Mouse (Mus musculus) intestine, postnatal 0 days (tissue): ENCODE data around the gene Aurkb. TPM values are rescaled to one million over a fixed set of nuclear protein-coding genes. Genes with fewer than 3 reads are reported as not detected.
A peak's percentile ranks its signal among the peaks of the same experiment; 100 is the strongest.
"Not testable (repeated sequence)": the region's sequence is repeated elsewhere in the genome, so short reads cannot be mapped to it uniquely, and the experiment has no call there.

ENCODE experiments used
- ATAC-seq: fragments of 200-750 bp; cut with Nextera tagmentation; 2 replicates; pipeline ENCODE4 v1.8.0; 2017; ENCODE audit warnings: mild to moderate bottlenecking, moderate TSS enrichment, moderate library complexity
- H3K27ac ChIP-seq: fragments of 300-500 bp; sonication (generic); 2 replicates; pipeline ENCODE4 v1.5.1; 2014; ENCODE audit warnings: mild to moderate bottlenecking, low read depth, low read length, moderate library complexity
- H3K27me3 ChIP-seq: fragments of 300-500 bp; sonication (generic); replicated peaks from 2 replicates; pipeline ENCODE4 v1.6.1; 2014; ENCODE audit warnings: low read length, mixed read lengths; ENCODE audit not compliant: control insufficient read depth, insufficient read depth
- H3K36me3 ChIP-seq: fragments of 300-500 bp; sonication (generic); 2 replicates; pipeline ENCODE4 v1.6.1; 2014; ENCODE audit warnings: mild to moderate bottlenecking, moderate library complexity; ENCODE audit not compliant: control insufficient read depth, insufficient read depth
- H3K4me1 ChIP-seq: fragments of 300-500 bp; sonication (generic); replicated peaks from 2 replicates; pipeline ENCODE4 v1.6.1; 2014; ENCODE audit warnings: antibody characterized with exemption, low read length, mixed read lengths; ENCODE audit not compliant: control insufficient read depth, insufficient read depth
- H3K4me2 ChIP-seq: fragments of 300-500 bp; sonication (generic); replicated peaks from 2 replicates; pipeline ENCODE4 v1.6.1; 2014; ENCODE audit warnings: low read depth, mild to moderate bottlenecking, moderate library complexity
- H3K4me3 ChIP-seq: fragments of 300-500 bp; sonication (generic); 2 replicates; pipeline ENCODE4 v1.5.1; 2014; ENCODE audit warnings: low read depth, low read length
- H3K9ac ChIP-seq: fragments of 300-500 bp; sonication (generic); 2 replicates; pipeline ENCODE4 v1.6.1; 2014; ENCODE audit warnings: mild to moderate bottlenecking, low read depth, low read length
- H3K9me3 ChIP-seq: fragments of 300-500 bp; sonication (generic); 2 replicates; pipeline ENCODE4 v1.6.1; 2016; ENCODE audit warnings: mixed run types; ENCODE audit not compliant: control insufficient read depth
- CTCF ChIP-seq: sonication (generic); IDR thresholded peaks from 2 replicates; pipeline ENCODE4 v1.5.1; 2016; ENCODE audit warnings: low read depth, mild to moderate bottlenecking, control low read depth, antibody characterized with exemption, moderate library complexity
- WGBS: fragments of 180-500 bp; shearing (Covaris S2); extraction: QIAGEN DNeasy Blood & Tissue Kit; methylation state at CpG from one replicate; pipeline ENCODE4 v1.1.7; 2014; 5-methylcytosine and 5-hydroxymethylcytosine counted together
- polyA plus RNA-seq: library from polyadenylated mRNA; unstranded; fragments of >200 nt; fragmentation: Nextera tagmentation; extraction: Ambion mirVana; gene quantifications from 2 replicates; pipeline ENCODE4 v1.2.1, GENCODE M21; 2015

The Aurkb gene
- 24.3 and 26.2 TPM in 2 replicates for polyA plus RNA-seq

DNA sequence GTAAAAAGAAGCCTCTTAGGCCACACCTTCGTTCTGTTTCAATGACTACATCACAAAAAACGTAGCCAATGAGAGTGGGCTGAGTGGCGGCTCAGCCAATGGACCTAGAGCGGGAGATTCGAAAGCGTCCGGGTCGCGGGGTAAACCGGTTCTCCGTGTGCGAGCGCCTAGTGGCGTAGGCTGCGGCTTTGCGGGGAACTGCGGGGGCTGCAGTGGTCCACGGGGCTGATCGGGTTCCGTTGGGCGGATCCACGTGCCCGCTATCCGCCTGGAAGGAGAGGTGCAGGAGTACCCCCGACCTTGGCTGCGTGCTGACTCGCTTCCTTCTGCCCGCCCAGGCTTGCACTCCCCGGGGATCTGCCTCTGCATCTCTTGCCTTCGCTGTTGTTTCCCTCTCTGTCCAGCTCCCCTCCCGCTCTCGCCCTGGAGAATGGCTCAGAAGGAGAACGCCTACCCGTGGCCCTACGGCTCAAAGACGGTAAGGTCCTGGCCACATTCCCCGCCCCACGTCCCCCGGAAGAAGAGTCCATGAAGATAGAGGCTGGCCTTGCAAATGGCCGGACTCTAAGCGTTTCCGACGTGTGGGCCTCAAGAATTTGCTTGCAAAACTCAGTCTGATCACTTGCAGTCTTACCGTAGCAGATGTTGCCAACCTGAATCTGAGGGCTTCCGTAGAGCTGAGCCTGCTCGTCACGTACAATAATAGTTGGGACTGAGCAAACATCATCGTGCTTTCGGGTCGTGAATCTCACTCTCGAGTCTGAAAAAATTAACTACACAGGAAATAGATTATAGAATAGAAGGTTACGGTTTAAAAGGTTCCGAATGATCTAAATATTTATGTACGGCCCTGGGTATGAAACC lies at the start of gene Aurkb:
Aurkb (plus strand) TSS at position 117 of the 864 bp plus-strand sequence.
- peak within 1 kb of the TSS; percentile 49 for H3K9ac ChIP-seq
- H3K4me1 ChIP-seq = no peaks in the 10 kb centered on the region
- peak; percentile 12; the same call in 1 of the 2 replicates for TF ChIP-seq CTCF
- H3K36me3 ChIP-seq = peaks cover 3% of the 10 kb centered on the region; the same call in 1 of the 2 replicates
- peak within 1 kb of the TSS; percentile 50; the same call in 1 of the 2 replicates for H3K27ac ChIP-seq
- peak; percentile 71 for ATAC-seq
- no peaks in the 10 kb centered on the region for H3K9me3 ChIP-seq
- under 1% methylated on average over 54 of the region's 54 CpGs for WGBS
- peak within 1 kb of the TSS; percentile 80 for H3K4me2 ChIP-seq
- peak within 1 kb of the TSS; percentile 75 for H3K4me3 ChIP-seq
- no peaks in the 10 kb centered on the region for H3K27me3 ChIP-seq

DNA sequence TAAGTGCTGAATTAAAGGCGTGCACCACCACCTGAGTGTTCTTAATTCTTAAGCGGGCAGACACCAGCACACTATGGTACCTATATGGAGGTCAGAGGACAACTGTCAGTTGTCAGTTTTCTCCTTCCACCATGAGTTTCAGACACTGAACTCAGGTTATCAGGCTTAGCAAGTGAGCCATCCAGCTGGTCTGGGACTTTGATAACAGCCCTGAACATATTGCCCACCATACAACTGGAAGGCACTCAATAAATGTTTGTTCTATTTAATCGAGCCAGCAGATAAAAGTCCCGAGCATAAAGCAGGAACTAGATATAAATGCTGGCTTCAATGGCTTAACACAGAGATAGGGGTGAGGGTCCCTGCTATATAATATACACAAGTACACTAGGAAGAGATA lies 48.4 kb upstream of the Aurkb start:
- H3K4me1 ChIP-seq = no peaks in the 10 kb centered on the region
- no peaks in the 10 kb centered on the region for H3K27me3 ChIP-seq
- no peak overlapping the region for H3K4me2 ChIP-seq
- H3K27ac ChIP-seq = no peak overlapping the region
- no peak overlapping the region for H3K9ac ChIP-seq
- TF ChIP-seq CTCF = no peak
- H3K9me3 ChIP-seq = no peaks in the 10 kb centered on the region
- ATAC-seq = no peak
- 86% methylated on average over 4 of the region's 4 CpGs for WGBS
- H3K36me3 ChIP-seq = peaks cover 82% of the 10 kb centered on the region
- no peak overlapping the region for H3K4me3 ChIP-seq

DNA sequence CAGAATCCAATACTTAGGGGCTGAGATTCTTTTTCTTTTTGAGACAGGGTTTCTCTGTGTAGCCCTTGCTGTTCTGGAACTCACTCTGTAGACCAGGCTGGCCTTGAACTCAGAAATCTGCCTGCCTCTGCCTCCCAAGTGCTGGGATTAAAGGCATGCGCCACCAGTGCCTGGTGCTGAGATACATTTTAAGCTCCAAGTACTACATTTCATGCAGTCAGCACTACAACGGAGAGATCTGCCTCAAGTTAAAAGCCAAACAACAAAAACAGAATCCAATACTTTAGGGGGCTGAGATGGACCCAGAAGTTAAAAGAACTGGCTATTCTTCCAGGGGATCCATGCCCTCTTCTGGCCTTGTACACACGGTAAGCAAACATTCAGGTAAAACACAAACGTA lies 42.7 kb upstream of the Aurkb start:
- H3K4me3 ChIP-seq, ATAC-seq, H3K27ac ChIP-seq, H3K4me2 ChIP-seq, H3K9ac ChIP-seq, H3K9me3 ChIP-seq, H3K4me1 ChIP-seq, H3K27me3 ChIP-seq: not testable (repeated sequence)
- H3K36me3 ChIP-seq = peaks cover 50% of the 10 kb centered on the region
- 85% methylated on average over 4 of the region's 4 CpGs for WGBS

DNA sequence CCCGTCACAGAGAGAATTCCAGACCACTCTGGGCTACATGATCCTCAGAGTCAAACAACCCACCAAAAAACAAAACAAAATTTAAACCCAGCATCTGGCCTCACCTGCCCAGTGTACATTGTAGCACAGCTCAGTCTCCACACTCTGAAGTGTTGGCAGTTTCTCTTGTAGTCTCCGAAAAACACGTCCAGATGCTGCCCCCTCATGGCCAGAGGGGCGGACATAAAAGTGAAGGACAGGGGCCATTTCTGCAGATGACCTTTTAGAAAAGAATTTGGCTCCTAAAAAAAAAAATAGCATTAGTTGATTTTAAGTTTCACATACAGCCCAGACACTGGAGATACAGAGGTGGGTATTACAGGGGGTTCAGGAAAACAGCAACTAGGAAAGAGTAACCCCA lies 41.9 kb upstream of the Aurkb start:
- 66% methylated on average over 4 of the region's 4 CpGs for WGBS
- no peak for ATAC-seq
- Histone ChIP-seq H3K36me3 (peaks cover 42% of the 10 kb centered on the region), H3K4me3 (no peak overlapping the region), H3K4me2 (no peak overlapping the region), H3K9ac (no peak overlapping the region), H3K4me1 (peaks cover 2% of the 10 kb centered on the region; the same call in 1 of the 2 replicates), H3K9me3 (no peaks in the 10 kb centered on the region), H3K27ac (no peak overlapping the region), H3K27me3 (no peaks in the 10 kb centered on the region)
- TF ChIP-seq CTCF = peak; percentile 42

DNA sequence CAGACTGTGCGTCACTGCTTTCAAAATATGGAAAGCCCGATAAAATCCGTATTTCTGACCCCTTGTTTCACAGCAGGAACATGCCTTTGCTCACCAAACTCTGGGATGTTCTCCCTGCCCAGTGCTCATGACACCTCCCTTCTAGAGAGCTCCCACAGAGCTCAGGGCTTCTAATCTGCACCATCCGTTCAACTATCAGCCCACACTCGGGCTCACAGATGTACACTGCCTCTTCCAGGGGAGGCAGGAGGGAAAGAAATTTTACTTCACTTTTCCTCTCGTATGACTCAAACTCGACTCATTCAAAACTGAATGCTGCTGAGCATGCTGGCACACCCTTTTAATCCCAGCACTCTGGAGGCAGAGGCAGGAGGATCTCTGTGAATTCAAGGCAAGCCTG lies 40.3 kb upstream of the Aurkb start:
- H3K9ac ChIP-seq = no peak overlapping the region
- no peak overlapping the region for H3K27ac ChIP-seq

DNA sequence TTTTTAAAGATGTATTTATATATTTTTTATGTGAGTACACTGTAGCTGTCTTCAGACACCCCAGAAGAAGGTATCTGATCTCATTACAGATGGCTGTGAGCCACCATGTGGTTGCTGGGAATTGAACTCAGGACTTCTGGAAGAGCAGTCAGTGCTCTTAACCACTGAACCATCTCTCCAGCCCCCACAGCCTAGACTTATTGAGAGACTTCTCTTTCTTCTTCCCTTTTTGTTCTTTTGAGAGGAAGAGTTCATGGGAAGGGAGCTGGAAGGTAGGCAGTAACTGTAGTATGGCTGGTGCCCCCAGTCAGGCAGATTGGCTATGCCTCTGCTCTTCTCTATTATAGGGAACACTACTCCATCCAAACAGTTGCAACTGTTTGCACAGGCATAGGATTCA lies 38.9 kb upstream of the Aurkb start:
- H3K36me3 ChIP-seq = peaks cover 14% of the 10 kb centered on the region
- H3K27me3 ChIP-seq, H3K9ac ChIP-seq, ATAC-seq, H3K27ac ChIP-seq, H3K9me3 ChIP-seq, H3K4me1 ChIP-seq, H3K4me3 ChIP-seq, H3K4me2 ChIP-seq: not testable (repeated sequence)

More for the DNA sequence above, 40.3 kb upstream of the Aurkb start:
- Histone ChIP-seq H3K27me3 (no peaks in the 10 kb centered on the region), H3K4me1 (peaks cover 2% of the 10 kb centered on the region; the same call in 1 of the 2 replicates), H3K4me2 (no peak overlapping the region), H3K36me3 (peaks cover 27% of the 10 kb centered on the region), H3K4me3 (no peak overlapping the region), H3K9me3 (no peaks in the 10 kb centered on the region)
- ATAC-seq = no peak
- 84% methylated on average over 7 of the region's 7 CpGs for WGBS
- no peak for TF ChIP-seq CTCF
